Mouse (Mus musculus): ENCODE data around the gene Baiap3.

Baiap3 gene

GRCm38 (mm10) chr17:25256140-25256754, at the start of gene Baiap3:
TSS of gene Baiap3 (minus strand) at chr17:25256364.
- DNase-seq (ENCODE audit: low read depth, low spot score), result peak; percentile 40

- DNase-seq (ENCODE audit: low read depth, low spot score), result no peak
These were observed 41.9 kb upstream of the Baiap3 start, which contains the start of gene Prss34 for GRCm38 (mm10) chr17:25298094-25298493. TSS of gene Prss34 (plus strand) at chr17:25298394.

GRCm38 (mm10) chr17:25294111-25294510, 37.9 kb upstream of the Baiap3 start:
- no peak for DNase-seq (ENCODE audit: low read depth, low spot score)

GRCm38 (mm10) chr17:25293495-25293894, 37.3 kb upstream of the Baiap3 start:
- DNase-seq (ENCODE audit: low read depth, low spot score), result no peak

GRCm38 (mm10) chr17:25290411-25290810, 34.2 kb upstream of the Baiap3 start:
- no peak for DNase-seq (ENCODE audit: low read depth, low spot score)

- peak; percentile 66 for DNase-seq (ENCODE audit: low read depth, low spot score)
These were observed 32.7 kb upstream of the Baiap3 start for GRCm38 (mm10) chr17:25288842-25289241.

GRCm38 (mm10) chr17:25285033-25285432, 28.9 kb upstream of the Baiap3 start:
- peak; percentile 89 for DNase-seq (ENCODE audit: low read depth, low spot score)

DNA sequence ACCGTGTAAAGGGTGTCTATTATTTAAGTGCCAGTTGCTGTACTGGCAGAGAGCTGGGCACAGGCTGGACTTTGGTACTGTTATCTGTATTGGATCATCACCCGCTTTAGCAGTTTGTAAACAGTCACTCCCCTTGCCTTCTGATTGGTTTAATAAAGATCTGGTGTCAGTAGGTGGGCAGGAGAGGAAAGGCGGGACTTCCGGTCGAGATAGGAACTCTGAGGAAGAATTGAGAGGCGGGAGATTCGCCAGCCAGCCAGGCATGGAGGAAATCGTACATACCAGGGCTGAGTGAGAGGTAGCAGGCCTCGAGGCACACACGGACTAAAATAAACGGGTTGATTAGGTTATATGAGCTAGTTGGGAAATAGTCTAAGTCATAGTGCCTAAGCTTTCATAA, 26.0 kb upstream of the Baiap3 start:
- peak; percentile 96 for DNase-seq (ENCODE audit: low read depth, low spot score)

DNA sequence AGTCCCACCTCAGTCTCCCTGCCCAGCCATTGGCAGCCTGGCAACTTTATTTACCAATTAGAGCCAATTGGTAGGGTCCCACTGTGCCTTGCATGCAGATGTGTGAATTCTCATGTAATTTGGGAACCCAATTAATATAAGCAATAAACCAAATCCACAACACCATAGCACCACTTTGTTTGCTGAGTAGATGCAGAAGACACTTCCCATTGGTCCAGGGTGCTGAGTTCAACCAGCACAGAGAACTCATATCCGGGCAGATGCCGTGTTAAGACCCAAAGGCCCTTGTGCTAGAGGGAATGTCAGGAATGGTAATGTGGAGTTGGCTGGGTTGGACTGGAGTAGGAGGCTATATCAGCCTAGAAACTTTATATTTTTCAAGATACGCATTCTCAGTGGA, 19.7 kb upstream of the Baiap3 start:
- no peak for DNase-seq (ENCODE audit: low read depth, low spot score)

DNA sequence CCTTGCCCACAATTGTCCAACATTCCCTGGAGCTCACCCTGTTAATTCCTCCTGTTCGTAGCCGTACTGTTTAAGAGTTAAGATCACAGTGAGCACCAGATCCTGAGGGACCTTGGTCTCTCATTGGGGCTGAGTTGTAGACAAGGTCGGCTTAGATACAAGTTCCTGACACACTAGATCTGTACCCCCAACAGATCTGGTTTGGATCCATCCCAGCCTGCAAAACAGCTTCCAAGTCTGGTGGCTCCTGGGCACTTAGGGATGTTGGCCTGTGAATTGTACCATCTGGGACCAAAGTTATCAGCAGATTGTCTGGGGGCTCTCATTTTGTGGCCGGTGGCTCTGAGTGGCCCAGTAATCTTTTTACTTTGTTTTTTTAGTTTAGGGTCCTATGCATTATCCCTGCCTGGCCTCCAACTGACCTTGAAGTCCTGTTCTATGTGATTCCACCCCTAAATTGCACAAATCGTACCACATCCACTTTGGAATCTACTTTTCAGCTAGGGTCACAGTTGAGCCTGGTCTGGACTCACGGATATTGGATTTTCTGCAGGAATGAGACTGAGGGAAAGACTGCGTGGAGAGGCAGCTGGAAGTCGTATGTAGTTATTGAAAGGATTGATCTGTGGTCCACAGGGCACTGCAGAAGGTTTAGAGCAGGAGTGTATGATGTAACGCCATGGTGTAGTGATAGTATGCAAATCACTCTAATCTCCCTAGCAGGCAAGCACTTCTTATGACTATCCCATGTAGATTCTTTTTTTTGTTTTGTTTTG, 18.6 kb upstream of the Baiap3 start, which contains the start of gene Ube2i:
Gene Ube2i, minus strand, starts transcription at position 52 of the 776 bp plus-strand sequence.
- no peak for DNase-seq (ENCODE audit: low read depth, low spot score)

GRCm38 (mm10) chr17:25273706-25274501, 17.7 kb upstream of the Baiap3 start:
- DNase-seq (ENCODE audit: low read depth, low spot score), result peak; percentile 99

GRCm38 (mm10) chr17:25272951-25273705, 17.0 kb upstream of the Baiap3 start:
- peak; percentile 94 for DNase-seq (ENCODE audit: low read depth, low spot score)

GRCm38 (mm10) chr17:25272326-25272725, 16.2 kb upstream of the Baiap3 start:
- peak; percentile 69 for DNase-seq (ENCODE audit: low read depth, low spot score)

- DNase-seq (ENCODE audit: low read depth, low spot score), result no peak
These were observed 14.7 kb upstream of the Baiap3 start for GRCm38 (mm10) chr17:25270795-25271335.

GRCm38 (mm10) chr17:25264453-25264852, 8.3 kb upstream of the Baiap3 start:
- DNase-seq (ENCODE audit: low read depth, low spot score), result peak; percentile 36

DNA sequence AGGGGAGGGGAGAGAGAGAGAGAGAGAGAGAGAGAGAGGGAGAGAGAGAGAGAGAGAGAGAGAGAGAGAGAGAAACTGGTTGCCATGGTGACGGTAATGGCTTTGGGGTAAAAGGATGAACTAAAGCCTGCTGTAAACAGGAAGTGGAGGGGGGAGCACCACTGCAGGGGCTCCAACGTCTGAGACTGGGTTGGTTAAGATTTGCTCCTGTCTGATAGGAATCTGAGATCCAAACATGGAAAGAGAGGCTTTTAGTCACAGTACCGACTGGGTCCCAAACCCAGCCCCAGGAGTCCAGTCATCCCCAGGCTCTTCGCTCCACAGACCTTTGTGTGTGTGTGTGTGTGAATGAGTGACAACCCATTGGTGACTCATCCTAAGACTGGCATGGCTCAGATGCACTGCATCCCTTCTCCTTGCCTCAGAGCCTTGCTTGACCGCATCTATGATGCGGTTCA, 1.7 kb upstream of the Baiap3 start:
- no peak for DNase-seq (ENCODE audit: low read depth, low spot score)

DNA sequence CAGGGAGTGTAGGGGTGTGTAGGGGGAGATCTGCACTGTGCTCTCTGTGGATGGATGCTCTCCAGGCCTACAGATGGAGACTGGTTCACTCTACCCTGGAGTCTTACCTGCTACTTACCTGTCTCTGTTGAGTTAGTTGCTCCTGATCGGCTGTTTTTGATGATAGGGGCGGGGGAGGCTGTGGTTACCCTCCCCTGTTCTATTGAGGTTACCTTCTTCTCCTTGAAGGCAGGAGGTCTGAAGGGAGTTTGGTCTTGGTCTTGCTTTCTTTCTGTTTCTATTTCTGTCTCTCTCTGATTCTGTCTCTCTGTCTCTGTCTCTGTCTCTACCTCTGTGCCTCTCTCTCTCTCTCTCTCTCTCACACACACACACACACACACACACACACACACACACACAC, 1.1 kb downstream of the Baiap3 start:
- no peak for DNase-seq (ENCODE audit: low read depth, low spot score)

DNA sequence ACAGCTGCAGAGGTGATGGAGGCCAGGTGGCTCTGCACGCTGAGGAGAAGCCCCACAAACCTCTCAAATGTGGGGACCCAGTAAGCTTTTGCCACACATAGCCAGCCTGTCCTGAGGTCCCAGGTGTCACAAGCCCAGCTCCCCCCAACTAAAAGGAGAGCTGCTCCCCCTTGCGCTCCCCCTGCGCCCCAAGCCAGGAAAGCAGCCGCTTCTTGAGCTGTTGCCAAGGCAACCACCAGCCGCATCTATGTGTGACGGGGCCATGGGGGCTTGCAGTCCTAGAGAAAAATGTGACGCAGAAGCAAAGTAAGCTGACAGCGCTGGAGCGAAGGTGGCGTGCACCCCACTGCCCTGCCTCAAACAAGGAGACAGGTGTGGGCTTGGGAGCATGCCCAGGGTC, 2.4 kb downstream of the Baiap3 start:
- DNase-seq (ENCODE audit: low read depth, low spot score), result no peak

DNA sequence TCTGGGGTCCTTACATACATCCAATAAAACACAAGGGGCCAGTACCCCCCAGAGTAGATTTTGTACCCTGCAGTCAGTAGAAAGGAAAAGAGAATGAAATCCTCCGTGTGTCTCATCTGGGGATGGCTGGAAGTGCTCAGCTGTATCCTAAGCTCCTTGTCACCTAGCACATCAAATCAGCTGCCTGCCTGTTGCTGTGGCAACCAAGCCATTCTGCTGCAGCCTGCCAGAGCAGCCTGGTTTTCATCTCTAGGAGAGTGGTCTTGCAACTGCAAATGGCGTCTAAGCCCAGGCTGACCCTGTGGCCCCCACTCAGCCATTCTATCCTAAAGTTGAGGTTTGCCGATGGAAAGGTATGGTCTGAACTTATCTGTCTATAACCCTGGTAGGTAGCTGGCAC, 3.5 kb downstream of the Baiap3 start:
- no peak for DNase-seq (ENCODE audit: low read depth, low spot score)

DNA sequence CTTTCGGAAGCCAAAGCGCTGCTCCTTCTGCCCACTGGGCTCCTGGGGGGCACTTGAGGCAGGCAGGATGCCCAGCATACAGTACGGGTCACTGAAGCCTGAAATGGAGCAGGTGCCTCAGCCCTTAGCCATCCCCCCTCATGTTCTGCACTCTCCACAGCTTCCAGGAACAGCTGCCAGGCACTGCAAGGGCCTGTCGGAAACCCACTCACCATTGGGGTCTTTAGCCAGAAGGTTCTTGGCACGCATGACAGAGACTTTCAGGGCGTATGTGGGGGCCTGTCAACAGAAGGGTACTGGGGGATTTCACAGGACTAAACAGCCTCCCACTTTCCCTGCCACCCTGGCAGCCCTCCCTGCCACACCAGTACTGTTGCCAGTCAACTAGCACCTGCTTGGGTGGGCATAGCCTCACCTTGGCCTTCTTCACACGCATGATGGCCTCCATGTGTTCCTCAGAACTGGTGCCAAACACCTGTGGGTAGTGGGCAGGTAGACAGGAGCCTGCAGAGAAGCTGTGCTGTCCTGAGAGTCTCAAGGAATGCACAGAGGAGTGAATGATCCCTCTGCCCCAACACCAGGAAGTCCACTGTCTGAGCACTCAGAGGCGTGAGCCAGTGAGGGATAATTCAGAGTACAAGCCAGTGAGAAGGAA, 5.9 kb downstream of the Baiap3 start:
- DNase-seq (ENCODE audit: low read depth, low spot score), result no peak

All from R1 (cell line).